Mouse (Mus musculus) embryonic facial prominence, embryonic 14.5 days (tissue): ENCODE measurements around the gene Tmem160. TPM values are rescaled to one million over a fixed set of nuclear protein-coding genes. Genes with fewer than 3 reads are reported as not detected.

Experiments
- ATAC-seq: fragments of 200-750 bp; cut with Nextera tagmentation; 2 replicates; pipeline ENCODE4 v1.8.0; 2017; ENCODE audit warnings: low read depth, moderate number of reproducible peaks, moderate TSS enrichment
- DNase-seq: peaks from one replicate; pipeline ENCODE4 v3.0.0-alpha.2; 2015; ENCODE audit warnings: low spot score
- H3K27ac ChIP-seq: fragments of 300-500 bp; sonication (generic); replicated peaks from 2 replicates; pipeline ENCODE4 v1.5.1; 2014; ENCODE audit warnings: low read depth, mild to moderate bottlenecking, low read length, moderate library complexity
- H3K27me3 ChIP-seq: fragments of 300-500 bp; sonication (generic); replicated peaks from 2 replicates; pipeline ENCODE4 v1.6.1; 2014; ENCODE audit warnings: low read length; ENCODE audit not compliant: control insufficient read depth, insufficient read depth
- H3K36me3 ChIP-seq: fragments of 300-500 bp; sonication (generic); 2 replicates; pipeline ENCODE4 v1.6.1; 2014; ENCODE audit warnings: low read length, mixed read lengths; ENCODE audit not compliant: control insufficient read depth, insufficient read depth
- H3K4me1 ChIP-seq: fragments of 300-500 bp; sonication (generic); 2 replicates; pipeline ENCODE4 v1.6.1; 2014; ENCODE audit warnings: antibody characterized with exemption, low read length; ENCODE audit not compliant: control insufficient read depth, insufficient read depth
- H3K4me2 ChIP-seq: fragments of 300-500 bp; sonication (generic); 2 replicates; pipeline ENCODE4 v1.6.1; 2014; ENCODE audit warnings: low read depth, mild to moderate bottlenecking, low read length, moderate library complexity, mixed read lengths
- H3K4me3 ChIP-seq: fragments of 300-500 bp; sonication (generic); 2 replicates; pipeline ENCODE4 v1.5.1; 2014; ENCODE audit warnings: low read depth, mild to moderate bottlenecking, low read length
- H3K9ac ChIP-seq: fragments of 300-500 bp; sonication (generic); 2 replicates; pipeline ENCODE4 v1.6.1; 2014; ENCODE audit warnings: low read depth, mild to moderate bottlenecking, low read length, moderate library complexity, mixed read lengths
- H3K9me3 ChIP-seq: fragments of 300-500 bp; sonication (generic); 2 replicates; pipeline ENCODE4 v1.6.1; 2016; ENCODE audit warnings: low read length; ENCODE audit not compliant: control insufficient read depth
- WGBS: fragments of 180-500 bp; shearing (Covaris S2); extraction: QIAGEN DNeasy Blood & Tissue Kit; methylation state at CpG from one replicate; pipeline ENCODE4 v1.1.7; 2014; 5-methylcytosine and 5-hydroxymethylcytosine counted together
- polyA plus RNA-seq: library from polyadenylated mRNA; unstranded; fragments of >200 nt; fragmentation: Nextera tagmentation; extraction: Ambion mirVana; gene quantifications from 2 replicates; pipeline ENCODE4 v1.2.1, GENCODE M21; 2014

Gene Tmem160
- polyA plus RNA-seq: 49.5 and 54.5 TPM in 2 replicates

DNA sequence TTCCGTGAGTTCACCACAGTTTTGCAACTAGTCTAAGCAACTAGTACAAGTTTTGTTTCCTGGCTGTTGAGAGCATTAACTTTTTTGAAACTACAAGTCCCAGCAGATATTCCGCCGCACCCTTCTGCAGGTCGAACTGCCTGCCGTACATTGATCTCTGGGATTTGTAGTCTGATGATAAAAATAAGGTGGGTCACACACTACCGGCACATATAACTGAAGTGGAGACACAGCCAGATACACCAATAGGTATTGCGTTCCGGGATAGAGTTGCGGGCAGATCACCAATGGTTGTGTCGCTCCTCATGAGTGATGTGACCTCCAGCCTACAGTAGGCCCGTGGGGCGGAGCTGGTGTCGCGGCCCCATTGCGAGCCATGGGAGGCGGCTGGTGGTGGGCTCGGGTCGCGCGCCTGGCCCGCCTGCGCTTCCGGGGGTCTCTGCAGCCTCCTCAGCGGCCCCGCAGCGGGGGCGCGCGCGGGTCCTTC, at the start of gene Tmem160:
TSS of gene Tmem160 (plus strand) at position 193 of the 487 bp plus-strand sequence.
- ATAC-seq (peak; percentile 100), DNase-seq (peak; percentile 98)
- Histone ChIP-seq H3K27ac (peak within 1 kb of the TSS; percentile 64; the same call in 1 of the 2 replicates), H3K9ac (peak within 1 kb of the TSS; percentile 70), H3K27me3 (no peaks in the 10 kb centered on the region), H3K36me3 (peaks cover 8% of the 10 kb centered on the region; the same call in 1 of the 2 replicates), H3K4me3 (peak within 1 kb of the TSS; percentile 75), H3K9me3 (no peaks in the 10 kb centered on the region), H3K4me2 (peak within 1 kb of the TSS; percentile 77), H3K4me1 (no peaks in the 10 kb centered on the region; the same call in 1 of the 2 replicates)
- WGBS: 2% methylated on average over 24 of the region's 30 CpGs

DNA sequence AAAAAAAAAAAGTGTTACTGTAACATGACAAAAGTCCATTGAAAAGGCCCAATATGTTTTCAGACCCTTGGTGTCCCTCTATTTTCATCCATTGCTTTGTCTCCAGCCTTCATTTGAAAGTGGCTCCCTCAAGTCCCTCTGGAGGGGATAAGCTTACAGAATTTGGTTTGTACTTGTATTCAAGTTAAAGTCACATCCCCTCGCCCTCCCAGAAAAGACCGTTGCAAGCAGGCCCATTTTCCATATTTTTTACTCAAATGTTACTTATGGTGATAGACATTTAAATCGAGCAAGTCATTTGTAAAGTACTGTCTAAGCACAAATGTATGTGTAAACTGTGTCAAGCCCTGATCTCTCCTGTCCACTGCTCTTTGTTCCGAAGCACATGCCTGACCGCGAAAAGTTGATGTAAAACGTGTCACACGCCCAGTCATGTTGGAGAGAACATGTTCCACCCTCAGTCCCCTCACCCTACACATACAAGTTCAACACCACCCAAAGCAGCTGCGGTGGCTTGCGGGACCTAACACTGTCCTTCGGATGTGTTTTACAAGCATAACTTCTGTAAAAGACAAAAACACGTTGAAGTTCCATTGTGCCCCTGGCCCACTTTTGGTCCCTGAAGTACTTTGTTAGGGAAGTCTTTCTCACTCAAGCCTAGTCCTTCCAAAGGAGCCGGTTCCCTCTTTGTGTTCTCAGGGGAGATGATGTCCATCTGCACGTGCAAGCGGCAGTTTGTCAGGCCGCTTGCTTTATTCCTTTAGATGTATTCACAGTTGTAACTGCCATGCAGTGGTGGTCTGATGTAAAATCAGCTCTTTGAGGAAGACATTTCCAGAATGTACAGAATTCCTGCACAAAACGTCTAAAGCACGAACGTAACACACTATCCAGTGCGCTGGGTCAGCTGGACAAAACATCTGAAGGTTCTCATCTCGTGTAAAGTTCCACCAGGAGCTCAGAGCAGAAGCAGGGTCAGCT, 49.3 kb upstream of the Tmem160 start:
- WGBS: 28% methylated on average over 21 of the region's 21 CpGs

DNA sequence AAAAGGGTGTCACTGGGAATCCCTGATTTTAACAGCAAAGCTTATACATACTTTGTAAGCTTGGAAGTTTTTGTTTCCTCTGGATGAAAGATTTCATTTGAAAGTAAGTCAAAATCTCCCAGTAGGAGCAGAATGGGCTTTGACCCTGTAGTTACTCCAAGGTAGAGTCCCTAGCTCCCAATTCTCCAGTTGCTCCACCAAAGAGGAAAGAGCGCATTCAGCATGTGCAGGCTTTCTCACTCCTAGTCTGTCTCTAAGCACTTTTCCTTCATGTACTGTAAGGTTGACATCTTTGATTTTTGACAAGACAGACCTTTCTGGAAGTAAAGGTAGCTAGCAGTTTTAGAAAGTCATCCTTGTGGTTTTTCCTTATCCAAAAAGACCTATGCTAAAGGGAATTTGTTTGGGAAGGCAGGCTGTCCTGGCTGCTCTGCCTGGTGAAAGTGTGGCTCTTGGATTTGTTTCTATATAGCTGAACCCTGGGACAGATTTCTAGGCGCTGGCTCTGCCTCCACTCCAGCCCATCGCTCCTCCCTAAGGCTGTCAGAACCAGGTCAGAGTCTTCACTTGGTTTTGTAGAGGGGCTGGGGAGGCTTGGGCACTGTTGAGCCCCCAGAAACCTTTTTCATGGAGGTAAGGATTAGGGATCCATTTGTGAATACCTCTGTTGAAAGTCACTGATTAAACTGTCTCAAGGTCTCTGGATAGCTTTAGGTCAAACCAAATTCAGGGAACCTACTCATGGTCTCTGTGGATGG, 48.1 kb upstream of the Tmem160 start:
- Histone ChIP-seq H3K27me3 (no peaks in the 10 kb centered on the region), H3K4me1 (peaks cover 29% of the 10 kb centered on the region), H3K4me2 (peak overlapping the region; percentile 35), H3K9ac (peak overlapping the region; percentile 37; the same call in 1 of the 2 replicates), H3K4me3 (no peak overlapping the region), H3K36me3 (no peaks in the 10 kb centered on the region; the same call in 1 of the 2 replicates), H3K27ac (peak overlapping the region; percentile 89), H3K9me3 (no peaks in the 10 kb centered on the region)
- 76% methylated on average over 3 of the region's 3 CpGs for WGBS
- no peak for ATAC-seq
- DNase-seq: no peak

More for the DNA sequence above, 49.3 kb upstream of the Tmem160 start:
- peak overlapping the region; percentile 100 for H3K27ac ChIP-seq
- H3K9me3 ChIP-seq: no peaks in the 10 kb centered on the region
- H3K27me3 ChIP-seq: no peaks in the 10 kb centered on the region
- H3K4me2 ChIP-seq: peak overlapping the region; percentile 74
- DNase-seq (peak; percentile 59), ATAC-seq (no peak)
- H3K9ac ChIP-seq: peak overlapping the region; percentile 100
- peaks cover 29% of the 10 kb centered on the region for H3K4me1 ChIP-seq
- no peaks in the 10 kb centered on the region for H3K36me3 ChIP-seq
- peak overlapping the region; percentile 88 for H3K4me3 ChIP-seq

DNA sequence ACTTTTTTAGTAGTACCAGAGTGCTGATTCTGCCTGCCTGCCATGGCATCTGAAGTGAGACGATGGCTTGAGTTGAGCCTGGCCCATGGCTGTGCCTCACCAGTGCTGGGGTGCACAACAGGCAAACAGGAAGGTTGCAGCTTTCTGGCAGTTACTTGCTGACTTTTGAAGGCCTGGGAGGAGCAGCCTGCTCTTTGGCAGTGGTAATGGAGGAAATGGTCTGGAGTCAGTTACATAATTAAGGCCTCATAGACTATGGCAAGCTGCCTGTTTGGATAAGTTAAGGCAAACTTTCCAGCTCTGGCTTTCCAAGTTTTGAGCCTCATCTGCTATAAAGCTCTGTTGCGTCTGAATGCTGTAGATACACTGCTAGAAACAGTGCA, 47.5 kb upstream of the Tmem160 start:
- ATAC-seq: 0 out of 2 replicates have a peak, but pooled peaks have one; percentile 4
- peaks cover 29% of the 10 kb centered on the region for H3K4me1 ChIP-seq
- H3K4me3 ChIP-seq: no peak overlapping the region
- no peaks in the 10 kb centered on the region for H3K9me3 ChIP-seq
- DNase-seq: peak; percentile 92
- no peaks in the 10 kb centered on the region; the same call in 1 of the 2 replicates for H3K36me3 ChIP-seq
- peak overlapping the region; percentile 89 for H3K27ac ChIP-seq
- peak overlapping the region; percentile 35 for H3K4me2 ChIP-seq
- H3K27me3 ChIP-seq: no peaks in the 10 kb centered on the region
- 54% methylated on average over 2 of the region's 2 CpGs for WGBS
- H3K9ac ChIP-seq: peak overlapping the region; percentile 37; the same call in 1 of the 2 replicates

DNA sequence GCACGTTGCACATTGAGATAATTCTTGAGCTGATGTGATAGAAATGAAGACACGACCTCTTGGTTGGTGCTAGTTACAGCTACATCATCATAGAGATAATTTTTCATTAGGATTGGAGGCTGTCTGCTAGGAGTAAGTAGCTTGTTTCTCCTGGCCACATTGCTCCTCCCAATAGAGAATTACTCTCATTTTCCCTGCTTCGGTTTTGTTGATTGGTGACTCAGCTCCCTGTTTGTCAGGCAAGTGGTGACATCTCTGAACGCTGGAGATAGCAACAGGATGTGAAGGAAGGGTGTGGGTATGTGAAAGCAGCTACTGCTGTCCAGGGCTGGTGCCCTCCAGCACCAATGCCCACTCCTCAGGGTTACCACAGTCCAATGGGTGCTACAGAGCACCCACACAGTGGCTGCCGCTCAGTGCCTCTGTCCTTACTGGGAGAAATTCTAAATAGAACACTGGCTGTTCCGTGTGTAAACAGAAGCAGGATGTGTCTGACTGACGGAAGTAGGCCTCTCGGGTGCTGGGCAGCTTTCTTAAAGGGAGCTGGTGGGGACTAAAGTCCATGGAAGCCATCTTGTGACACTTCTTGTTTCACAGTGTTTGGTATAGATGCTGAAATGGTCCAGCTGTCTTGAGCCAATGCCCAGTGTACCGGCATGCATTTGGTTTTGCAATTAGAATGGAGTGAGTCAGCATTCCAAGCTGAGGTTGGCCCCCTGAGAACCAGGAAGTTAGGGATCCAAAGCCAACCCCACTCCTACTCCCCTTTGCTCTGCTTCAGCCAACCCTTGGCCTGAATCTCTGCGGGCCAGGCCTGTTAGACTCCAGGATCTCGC, 46.8 kb upstream of the Tmem160 start:
- peak overlapping the region; percentile 6; the same call in 1 of the 2 replicates for H3K4me3 ChIP-seq
- H3K27ac ChIP-seq: peak overlapping the region; percentile 89
- DNase-seq (peak; percentile 62), ATAC-seq (peak; percentile 14; the same call in 1 of the 2 replicates)
- H3K9ac ChIP-seq: peak overlapping the region; percentile 50; the same call in 1 of the 2 replicates
- peak overlapping the region; percentile 35 for H3K4me2 ChIP-seq
- no peaks in the 10 kb centered on the region for H3K27me3 ChIP-seq
- H3K9me3 ChIP-seq: no peaks in the 10 kb centered on the region
- peaks cover 29% of the 10 kb centered on the region for H3K4me1 ChIP-seq
- no peaks in the 10 kb centered on the region; the same call in 1 of the 2 replicates for H3K36me3 ChIP-seq
- WGBS: 51% methylated on average over 11 of the region's 11 CpGs

DNA sequence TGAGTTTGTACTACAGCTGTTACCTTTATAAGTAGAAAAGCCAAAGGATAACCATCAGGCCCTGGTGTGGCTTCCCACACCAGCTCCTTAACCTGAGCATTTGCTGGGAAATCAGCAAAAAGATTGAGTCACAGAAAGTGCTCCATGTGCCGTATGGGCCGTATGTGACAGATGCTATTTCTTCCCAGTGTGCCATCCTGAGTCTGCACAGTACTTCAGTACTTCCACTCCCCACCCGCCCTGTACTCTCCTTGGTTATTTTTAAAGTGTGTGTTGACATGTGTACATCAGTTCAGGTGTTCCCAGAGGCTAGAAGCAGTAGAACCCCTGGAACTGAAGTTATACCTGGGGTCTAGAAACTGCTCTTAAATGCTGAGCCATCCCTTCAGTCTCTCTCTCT, 45.6 kb upstream of the Tmem160 start:
- H3K4me3 ChIP-seq: no peak overlapping the region
- ATAC-seq (no peak), DNase-seq (no peak)
- H3K36me3 ChIP-seq: no peaks in the 10 kb centered on the region; the same call in 1 of the 2 replicates
- 91% methylated on average over 3 of the region's 3 CpGs for WGBS
- no peaks in the 10 kb centered on the region for H3K27me3 ChIP-seq
- no peaks in the 10 kb centered on the region for H3K9me3 ChIP-seq
- no peak overlapping the region for H3K9ac ChIP-seq
- H3K27ac ChIP-seq: no peak overlapping the region
- H3K4me2 ChIP-seq: no peak overlapping the region
- peaks cover 29% of the 10 kb centered on the region for H3K4me1 ChIP-seq

DNA sequence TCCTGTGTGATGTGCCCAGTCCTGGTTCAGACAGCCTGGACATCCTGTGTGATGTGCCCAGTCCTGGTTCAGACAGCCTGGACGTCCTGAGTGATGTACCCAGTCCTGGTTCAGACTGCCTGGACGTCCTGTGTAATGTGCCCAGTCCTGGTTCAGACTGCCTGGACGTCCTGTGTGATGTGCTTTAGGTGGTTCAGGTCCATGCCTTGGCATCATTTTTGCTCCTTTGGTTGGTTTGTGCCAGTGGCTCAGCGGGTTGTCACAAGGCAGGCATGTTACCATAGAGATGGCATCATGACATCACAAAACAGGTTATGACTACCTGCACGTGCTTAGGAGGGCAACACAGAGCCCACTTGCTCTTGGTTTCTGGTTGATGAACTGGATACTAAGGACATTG, 41.5 kb upstream of the Tmem160 start:
- no peak for DNase-seq
- Histone ChIP-seq H3K9ac (no peak overlapping the region), H3K27ac (no peak overlapping the region), H3K4me2 (no peak overlapping the region), H3K27me3 (no peaks in the 10 kb centered on the region), H3K4me3 (no peak overlapping the region), H3K4me1 (peaks cover 2% of the 10 kb centered on the region), H3K36me3 (no peaks in the 10 kb centered on the region; the same call in 1 of the 2 replicates), H3K9me3 (no peaks in the 10 kb centered on the region)
- ATAC-seq: no peak
- 90% methylated on average over 5 of the region's 5 CpGs for WGBS
